Mouse (Mus musculus): ENCODE measurements around the gene Ubl3. TPM values are rescaled to one million over a fixed set of nuclear protein-coding genes. Genes with fewer than 3 reads are reported as not detected.

Ubl3 gene
- polyA plus RNA-seq, 1 experiment from 2014 or later = 81.3 TPM

- Histone ChIP-seq H3K27ac (replicated peaks in 1 of 2; ENCODE audit: control insufficient read depth in 1 of 2, insufficient read depth in 1 of 2, low read depth in 2 of 2, low read length in 2 of 2) (no peak overlapping the region), H3K4me2 (ENCODE audit: low read length) (no peak overlapping the region), H3K4me3 (ENCODE audit: control insufficient read depth in 1 of 2, insufficient read depth in 1 of 2, low read depth in 1 of 2, low read length in 2 of 2) (no peak overlapping the region), H3K9ac (ENCODE audit: low read length) (no peak overlapping the region), H3K27me3 (ENCODE audit: control insufficient read depth, insufficient read depth, low read length) (no peaks in the 10 kb centered on the region), H3K36me3 (ENCODE audit: control insufficient read depth, insufficient read depth, low read length) (peaks cover 66% of the 10 kb centered on the region), H3K4me1 (ENCODE audit: control insufficient read depth in 2 of 2, insufficient read depth in 2 of 2, low read length in 2 of 2) (no peaks in the 10 kb centered on the region), H3K9me3 (ENCODE audit: control insufficient read depth, low read length) (no peaks in the 10 kb centered on the region)
- no peak for ATAC-seq (ENCODE audit: insufficient number of reproducible peaks, insufficient read depth, low FRiP score, low read depth)
- 82% methylated on average over 11 of the region's 11 CpGs for WGBS
Measured at GRCm38 (mm10) chr5:148508901-148509604, 43.5 kb downstream of the Ubl3 start.

- H3K4me3 ChIP-seq (ENCODE audit: control insufficient read depth in 1 of 2, insufficient read depth in 1 of 2, low read depth in 1 of 2, low read length in 2 of 2) = no peak overlapping the region
- H3K9ac ChIP-seq (ENCODE audit: low read length) = no peak overlapping the region
- H3K4me1 ChIP-seq (ENCODE audit: control insufficient read depth in 2 of 2, insufficient read depth in 2 of 2, low read length in 2 of 2) = no peaks in the 10 kb centered on the region
- 88% methylated on average over 17 of the region's 17 CpGs for WGBS
- no peak overlapping the region for H3K27ac ChIP-seq (replicated peaks in 1 of 2; ENCODE audit: control insufficient read depth in 1 of 2, insufficient read depth in 1 of 2, low read depth in 2 of 2, low read length in 2 of 2)
- ATAC-seq (ENCODE audit: insufficient number of reproducible peaks, insufficient read depth, low FRiP score, low read depth) = no peak
- H3K36me3 ChIP-seq (ENCODE audit: control insufficient read depth, insufficient read depth, low read length) = peaks cover 58% of the 10 kb centered on the region
- no peak overlapping the region for H3K4me2 ChIP-seq (ENCODE audit: low read length)
- H3K9me3 ChIP-seq (ENCODE audit: control insufficient read depth, low read length) = no peaks in the 10 kb centered on the region
- H3K27me3 ChIP-seq (ENCODE audit: control insufficient read depth, insufficient read depth, low read length) = no peaks in the 10 kb centered on the region
Measured at GRCm38 (mm10) chr5:148505381-148505780, 47.2 kb downstream of the Ubl3 start.

- Histone ChIP-seq H3K4me3 (ENCODE audit: control insufficient read depth in 1 of 2, insufficient read depth in 1 of 2, low read depth in 1 of 2, low read length in 2 of 2) (no peak overlapping the region), H3K9ac (ENCODE audit: low read length) (no peak overlapping the region), H3K4me1 (ENCODE audit: control insufficient read depth in 2 of 2, insufficient read depth in 2 of 2, low read length in 2 of 2) (no peaks in the 10 kb centered on the region), H3K27me3 (ENCODE audit: control insufficient read depth, insufficient read depth, low read length) (no peaks in the 10 kb centered on the region), H3K4me2 (ENCODE audit: low read length) (no peak overlapping the region), H3K36me3 (ENCODE audit: control insufficient read depth, insufficient read depth, low read length) (peaks cover 28% of the 10 kb centered on the region), H3K27ac (replicated peaks in 1 of 2; ENCODE audit: control insufficient read depth in 1 of 2, insufficient read depth in 1 of 2, low read depth in 2 of 2, low read length in 2 of 2) (no peak overlapping the region), H3K9me3 (ENCODE audit: control insufficient read depth, low read length) (peaks cover 9% of the 10 kb centered on the region)
- 89% methylated on average over 6 of the region's 6 CpGs for WGBS
- ATAC-seq (ENCODE audit: insufficient number of reproducible peaks, insufficient read depth, low FRiP score, low read depth) = no peak
Measured at GRCm38 (mm10) chr5:148502237-148502636, 50.4 kb downstream of the Ubl3 start.

- no peaks in the 10 kb centered on the region for H3K4me1 ChIP-seq (ENCODE audit: control insufficient read depth in 2 of 2, insufficient read depth in 2 of 2, low read length in 2 of 2)
- H3K36me3 ChIP-seq (ENCODE audit: control insufficient read depth, insufficient read depth, low read length) = peaks cover 21% of the 10 kb centered on the region
- H3K9me3 ChIP-seq (ENCODE audit: control insufficient read depth, low read length) = peaks cover 11% of the 10 kb centered on the region
- no peak overlapping the region for H3K4me3 ChIP-seq (ENCODE audit: control insufficient read depth in 1 of 2, insufficient read depth in 1 of 2, low read depth in 1 of 2, low read length in 2 of 2)
- no peak overlapping the region for H3K4me2 ChIP-seq (ENCODE audit: low read length)
- H3K27ac ChIP-seq (replicated peaks in 1 of 2; ENCODE audit: control insufficient read depth in 1 of 2, insufficient read depth in 1 of 2, low read depth in 2 of 2, low read length in 2 of 2) = no peak overlapping the region
- H3K9ac ChIP-seq (ENCODE audit: low read length) = no peak overlapping the region
- no peak for ATAC-seq (ENCODE audit: insufficient number of reproducible peaks, insufficient read depth, low FRiP score, low read depth)
- WGBS = 90% methylated on average over 6 of the region's 6 CpGs
- H3K27me3 ChIP-seq (ENCODE audit: control insufficient read depth, insufficient read depth, low read length) = no peaks in the 10 kb centered on the region
Measured at GRCm38 (mm10) chr5:148501228-148501957, 51.2 kb downstream of the Ubl3 start.

GRCm38 (mm10) chr5:148500516-148500915 is 52.1 kb downstream of the Ubl3 start:
- no peaks in the 10 kb centered on the region; a peak in 1 of 4 replicates for H3K4me1 ChIP-seq (ENCODE audit: control insufficient read depth in 2 of 2, insufficient read depth in 2 of 2, low read length in 2 of 2)
- no peak overlapping the region for H3K4me3 ChIP-seq (ENCODE audit: control insufficient read depth in 1 of 2, insufficient read depth in 1 of 2, low read depth in 1 of 2, low read length in 2 of 2)
- peaks cover 11% of the 10 kb centered on the region for H3K9me3 ChIP-seq (ENCODE audit: control insufficient read depth, low read length)
- H3K27ac ChIP-seq (replicated peaks in 1 of 2; ENCODE audit: control insufficient read depth in 1 of 2, insufficient read depth in 1 of 2, low read depth in 2 of 2, low read length in 2 of 2) = no peak overlapping the region
- WGBS = 87% methylated on average over 8 of the region's 8 CpGs
- no peak overlapping the region for H3K4me2 ChIP-seq (ENCODE audit: low read length)
- ATAC-seq (ENCODE audit: insufficient number of reproducible peaks, insufficient read depth, low FRiP score, low read depth) = no peak
- H3K36me3 ChIP-seq (ENCODE audit: control insufficient read depth, insufficient read depth, low read length) = peaks cover 12% of the 10 kb centered on the region
- no peaks in the 10 kb centered on the region for H3K27me3 ChIP-seq (ENCODE audit: control insufficient read depth, insufficient read depth, low read length)
- no peak overlapping the region for H3K9ac ChIP-seq (ENCODE audit: low read length)

GRCm38 (mm10) chr5:148499616-148500015 is 53.0 kb downstream of the Ubl3 start:
- no peak overlapping the region for H3K4me3 ChIP-seq (ENCODE audit: control insufficient read depth in 1 of 2, insufficient read depth in 1 of 2, low read depth in 1 of 2, low read length in 2 of 2)
- H3K9me3 ChIP-seq (ENCODE audit: control insufficient read depth, low read length) = peaks cover 11% of the 10 kb centered on the region
- no peak overlapping the region for H3K4me2 ChIP-seq (ENCODE audit: low read length)
- no peaks in the 10 kb centered on the region for H3K27me3 ChIP-seq (ENCODE audit: control insufficient read depth, insufficient read depth, low read length)
- 77% methylated on average over 5 of the region's 5 CpGs for WGBS
- H3K9ac ChIP-seq (ENCODE audit: low read length) = no peak overlapping the region
- H3K36me3 ChIP-seq (ENCODE audit: control insufficient read depth, insufficient read depth, low read length) = peaks cover 6% of the 10 kb centered on the region
- no peak overlapping the region for H3K27ac ChIP-seq (replicated peaks in 1 of 2; ENCODE audit: control insufficient read depth in 1 of 2, insufficient read depth in 1 of 2, low read depth in 2 of 2, low read length in 2 of 2)
- H3K4me1 ChIP-seq (ENCODE audit: control insufficient read depth in 2 of 2, insufficient read depth in 2 of 2, low read length in 2 of 2) = peaks cover 4% of the 10 kb centered on the region in 2 experiments; a peak in 2 of 4 replicates
- ATAC-seq (ENCODE audit: insufficient number of reproducible peaks, insufficient read depth, low FRiP score, low read depth) = no peak

- H3K27me3 ChIP-seq (ENCODE audit: control insufficient read depth, insufficient read depth, low read length) = no peaks in the 10 kb centered on the region
- no peaks in the 10 kb centered on the region for H3K36me3 ChIP-seq (ENCODE audit: control insufficient read depth, insufficient read depth, low read length)
- H3K4me3 ChIP-seq (ENCODE audit: control insufficient read depth in 1 of 2, insufficient read depth in 1 of 2, low read depth in 1 of 2, low read length in 2 of 2) = no peak overlapping the region
- H3K4me2 ChIP-seq (ENCODE audit: low read length) = no peak overlapping the region
- no peak for ATAC-seq (ENCODE audit: insufficient number of reproducible peaks, insufficient read depth, low FRiP score, low read depth)
- H3K4me1 ChIP-seq (ENCODE audit: control insufficient read depth in 2 of 2, insufficient read depth in 2 of 2, low read length in 2 of 2) = peaks cover 4% of the 10 kb centered on the region in 2 experiments; a peak in 2 of 4 replicates
- H3K9me3 ChIP-seq (ENCODE audit: control insufficient read depth, low read length) = peaks cover 11% of the 10 kb centered on the region
- H3K9ac ChIP-seq (ENCODE audit: low read length) = no peak overlapping the region
- no peak overlapping the region for H3K27ac ChIP-seq (replicated peaks in 1 of 2; ENCODE audit: control insufficient read depth in 1 of 2, insufficient read depth in 1 of 2, low read depth in 2 of 2, low read length in 2 of 2)
- 84% methylated on average over 6 of the region's 6 CpGs for WGBS
Measured at GRCm38 (mm10) chr5:148495991-148496390, 56.6 kb downstream of the Ubl3 start.

All from heart, embryonic 14.5 days (tissue).